Mouse (Mus musculus): ENCODE data around the gene Cdk5r2.

DNA sequence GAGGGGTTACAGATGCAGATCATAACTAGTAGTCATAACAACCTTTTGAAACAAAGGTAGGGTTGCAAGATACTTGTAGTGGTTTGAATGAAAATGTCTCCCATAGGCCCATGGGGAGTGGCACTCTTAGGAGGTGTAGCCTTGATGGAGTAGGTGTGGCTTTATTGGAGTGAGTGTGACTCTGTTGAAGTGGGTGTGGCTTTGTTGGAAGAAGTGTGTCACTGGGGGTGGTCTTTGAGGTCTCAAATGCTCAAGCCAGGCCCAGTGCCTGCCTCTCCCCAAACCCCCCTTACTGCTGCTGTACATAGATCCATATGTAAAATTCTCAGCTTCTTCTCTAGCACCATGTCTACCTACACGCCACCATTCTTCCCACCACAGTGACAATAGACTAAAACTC is 36.2 kb upstream of the Cdk5r2 start:
- TF ChIP-seq CTCF (conservative IDR thresholded peaks at IDR 0.05 in 1 of 2, IDR thresholded peaks at IDR 0.05 in 1 of 2; ENCODE audit: low read depth in 2 of 2, low read length in 2 of 2) (no peak), RAD21 (IDR thresholded peaks at IDR 0.05; ENCODE audit: low read depth, low read length) (no peak), MEF2A (IDR thresholded peaks at IDR 0.05; ENCODE audit: borderline replicate concordance, low read depth, low read length) (no peak), POLR2A (IDR thresholded peaks at IDR 0.05; ENCODE audit: low read depth, low read length) (no peak)
